In genomic region chr2:3113866-3114265, GRCm38 (mm10) we compare ENCODE assay signal across 9 mouse cellular contexts. TPM values are rescaled to one million over a fixed set of nuclear protein-coding genes. Genes with fewer than 3 reads are reported as not detected.
DNase-seq lines count a peak whose midpoint lies in the region; ATAC-seq and TF ChIP-seq lines count a peak whose summit lies in the region.
"Had no signal": no experiment of that assay in that cellular context is flagged by ENCODE, and none has a peak within 500 bp of the region (broad histone marks: within the 10 kb centered on the region; RNA-seq: fewer than 3 reads in every experiment).

Fam171a1 (plus strand) TSS chr2:3114224.

- no peaks in the 10 kb centered on the region for H3K4me1 ChIP-seq in embryonic facial prominence, embryonic 12.5 days
- no peaks in the 10 kb centered on the region for H3K4me1 ChIP-seq in limb, embryonic 11.5 days (ENCODE audit: control insufficient read depth, insufficient read depth, low read length)

- no peak within 1 kb of the TSS for H3K4me3 ChIP-seq in layer of hippocampus, adult 2 months
- H3K4me3 ChIP-seq in embryonic facial prominence, embryonic 12.5 days, result no peak within 1 kb of the TSS
- no peak within 1 kb of the TSS for H3K4me3 ChIP-seq in limb, embryonic 11.5 days (ENCODE audit: low read depth, low read length)

- no peak for ATAC-seq in embryonic facial prominence, embryonic 12.5 days (ENCODE audit: insufficient number of reproducible peaks, insufficient read depth, low FRiP score, low TSS enrichment)
- ATAC-seq in limb, embryonic 11.5 days (ENCODE audit: insufficient number of reproducible peaks, low FRiP score, low TSS enrichment, low read depth), result no peak

- no peaks in the 10 kb centered on the region for H3K9me3 ChIP-seq in embryonic facial prominence, embryonic 12.5 days
- no peaks in the 10 kb centered on the region for H3K9me3 ChIP-seq in limb, embryonic 11.5 days (ENCODE audit: control insufficient read depth, low read length)

- 78% methylated on average over 4 of the region's 4 CpGs for WGBS in embryonic facial prominence, embryonic 12.5 days
- WGBS in limb, embryonic 11.5 days, result 84% methylated on average over 4 of the region's 4 CpGs

- intact Hi-C loops in heart, postnatal 14 days (cut with DNase I), result no loop called here

- H3K36me3 ChIP-seq in embryonic facial prominence, embryonic 12.5 days, result no peaks in the 10 kb centered on the region
- H3K36me3 ChIP-seq in limb, embryonic 11.5 days (ENCODE audit: control insufficient read depth, insufficient read depth, low read length), result no peaks in the 10 kb centered on the region
- H3K36me3 ChIP-seq: G1E had no signal

- DNase-seq in layer of hippocampus, adult 2 months (ENCODE audit: low spot score in 2 of 2), result no peak
- DNase-seq in layer of hippocampus, adult 9-10 months (ENCODE audit: low spot score), result no peak
- DNase-seq in heart, postnatal 14 days, result no peak
- no peak for DNase-seq in limb, embryonic 11.5 days (ENCODE audit: low spot score)
- no peak for DNase-seq in embryo, embryonic 10 days (ENCODE audit: low spot score)
- no peak for DNase-seq in thymus, postnatal 14 days
- DNase-seq in yolk sac, embryonic 10.5 days (ENCODE audit: low spot score), result no peak

- no peak for TF ChIP-seq CTCF in layer of hippocampus, adult 2 months (conservative IDR thresholded peaks at IDR 0.05)

- H3K9ac ChIP-seq in embryonic facial prominence, embryonic 12.5 days, result no peak within 1 kb of the TSS
- H3K9ac ChIP-seq in limb, embryonic 11.5 days (ENCODE audit: low read length), result no peak within 1 kb of the TSS

- peak within 1 kb of the TSS; percentile 24 for H3K27ac ChIP-seq in layer of hippocampus, adult 2 months
- H3K27ac ChIP-seq in embryonic facial prominence, embryonic 12.5 days, result no peak within 1 kb of the TSS
- no peak within 1 kb of the TSS for H3K27ac ChIP-seq in limb, embryonic 11.5 days (replicated peaks; ENCODE audit: low read depth, low read length)

- no peaks in the 10 kb centered on the region for H3K27me3 ChIP-seq in embryonic facial prominence, embryonic 12.5 days
- H3K27me3 ChIP-seq in limb, embryonic 11.5 days (ENCODE audit: control insufficient read depth, insufficient read depth, low read length), result no peaks in the 10 kb centered on the region

- H3K4me2 ChIP-seq in embryonic facial prominence, embryonic 12.5 days (replicated peaks), result no peak within 1 kb of the TSS
- no peak within 1 kb of the TSS for H3K4me2 ChIP-seq in limb, embryonic 11.5 days (ENCODE audit: low read depth, severe bottlenecking)

RNA-seq across cellular contexts. Expression of gene Fam171a1, which starts in this region (rescaled TPM):
- total RNA-seq in layer of hippocampus, adult 2 months (2021), result 10 to 100 TPM; 72.1 to 73.2 TPM
- 41.1 and 41.9 TPM in 2 replicates for polyA plus RNA-seq in embryonic facial prominence, embryonic 12.5 days (2016; fragmentation: Nextera tagmentation; extraction: Ambion mirVana)
- 10 to 100 TPM; 20.9 to 22.4 TPM for total RNA-seq in heart, postnatal 14 days (2021)
- polyA plus RNA-seq in limb, embryonic 11.5 days (2014; fragmentation: Nextera tagmentation; extraction: Ambion mirVana), result 37.3 and 37.7 TPM in 2 replicates
- polyA plus RNA-seq: G1E had no signal
